Mouse (Mus musculus) forebrain, embryonic 11.5 days (tissue): ENCODE results near the gene Grasp. TPM values are rescaled to one million over a fixed set of nuclear protein-coding genes. Genes with fewer than 3 reads are reported as not detected.

ENCODE experiments used
- ATAC-seq: fragments of 200-750 bp; cut with Nextera tagmentation; replicated peaks from 2 replicates; pipeline ENCODE4 v1.8.0; 2017; ENCODE audit warnings: moderate TSS enrichment; ENCODE audit not compliant: low FRiP score
- DNase-seq: peaks from one replicate; pipeline ENCODE4 v3.0.0-alpha.2; 2017; ENCODE audit warnings: low spot score
- H3K27ac ChIP-seq: fragments of 300-500 bp; sonication (generic); 2 replicates; pipeline ENCODE4 v1.5.1; 2014; ENCODE audit warnings: low read depth, low read length
- H3K27me3 ChIP-seq: fragments of 300-500 bp; sonication (generic); 2 replicates; pipeline ENCODE4 v1.6.1; 2014; ENCODE audit warnings: mild to moderate bottlenecking, low read length, mixed read lengths; ENCODE audit not compliant: control insufficient read depth, insufficient read depth
- H3K36me3 ChIP-seq: fragments of 300-500 bp; sonication (generic); 2 replicates; pipeline ENCODE4 v1.6.1; 2014; ENCODE audit warnings: mild to moderate bottlenecking, low read length, moderate library complexity, mixed read lengths; ENCODE audit not compliant: control insufficient read depth, insufficient read depth
- H3K4me1 ChIP-seq: fragments of 300-500 bp; sonication (generic); replicated peaks from 2 replicates; pipeline ENCODE4 v1.6.1; 2014; ENCODE audit warnings: low read length, mixed read lengths; ENCODE audit not compliant: control insufficient read depth, insufficient read depth
- H3K4me2 ChIP-seq: fragments of 300-500 bp; sonication (generic); 2 replicates; pipeline ENCODE4 v1.6.1; 2014; ENCODE audit warnings: low read depth, mild to moderate bottlenecking, low read length, moderate library complexity, mixed read lengths; ENCODE audit not compliant: severe bottlenecking
- H3K4me3 ChIP-seq: fragments of 300-500 bp; sonication (generic); 2 replicates; pipeline ENCODE4 v1.5.1; 2014; ENCODE audit warnings: low read depth, low read length
- H3K9ac ChIP-seq: fragments of 300-500 bp; sonication (generic); 2 replicates; pipeline ENCODE4 v1.6.1; 2014; ENCODE audit warnings: low read length
- H3K9me3 ChIP-seq: fragments of 300-500 bp; sonication (generic); 2 replicates; pipeline ENCODE4 v1.6.1; 2016; ENCODE audit warnings: low read length, mixed read lengths; ENCODE audit not compliant: control insufficient read depth
- WGBS: fragments of 180-500 bp; shearing (Covaris S2); extraction: QIAGEN DNeasy Blood & Tissue Kit; methylation state at CpG from one replicate; pipeline ENCODE4 v1.1.7; 2014; 5-methylcytosine and 5-hydroxymethylcytosine counted together
- polyA plus RNA-seq: library from polyadenylated mRNA; unstranded; fragments of >200 nt; fragmentation: Nextera tagmentation; extraction: Ambion mirVana; gene quantifications from 2 replicates; pipeline ENCODE4 v1.2.1, GENCODE M21; 2014

Grasp gene
- polyA plus RNA-seq, 1 experiment from 2014 or later, result 4.6 TPM

- DNase-seq (no peak), ATAC-seq (no peak)
- whole genome bisulfite sequencing, result 92% methylated on average over 14 of the region's 14 CpGs
- H3K4me2 ChIP-seq, result no peak overlapping the region
- H3K4me1 ChIP-seq, result no peaks in the 10 kb centered on the region
- H3K27me3 ChIP-seq, result no peaks in the 10 kb centered on the region
- H3K9me3 ChIP-seq, result no peaks in the 10 kb centered on the region
- no peak overlapping the region for H3K9ac ChIP-seq
- peaks cover 3% of the 10 kb centered on the region; the same call in 1 of the 2 replicates for H3K36me3 ChIP-seq
- no peak overlapping the region for H3K4me3 ChIP-seq
- H3K27ac ChIP-seq, result no peak overlapping the region
These were observed 12.9 kb upstream of the Grasp start for GRCm38 (mm10) chr15:101210998-101211613.

DNA sequence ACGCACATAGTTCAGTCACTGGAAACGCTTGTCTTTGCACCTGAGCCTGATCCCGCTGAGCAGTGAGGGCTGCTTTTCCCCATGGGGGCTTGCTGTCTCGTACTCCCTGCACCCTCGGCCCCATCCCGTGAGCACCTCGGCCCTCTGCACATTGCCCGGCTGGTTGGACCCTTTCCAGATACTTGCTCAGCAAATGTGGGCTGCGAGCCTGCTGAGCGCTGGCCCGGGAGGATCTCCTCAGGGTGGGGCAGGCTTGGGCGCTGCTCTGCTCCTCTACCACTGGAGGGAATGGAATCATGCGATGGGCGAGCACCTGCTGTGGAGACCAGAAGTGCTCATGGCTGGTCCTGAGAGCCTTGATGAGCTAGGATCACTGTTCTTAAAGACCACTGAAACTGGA is 11.6 kb upstream of the Grasp start:
- DNase-seq, result no peak
- no peak for ATAC-seq
- no peak overlapping the region for H3K9ac ChIP-seq

DNA sequence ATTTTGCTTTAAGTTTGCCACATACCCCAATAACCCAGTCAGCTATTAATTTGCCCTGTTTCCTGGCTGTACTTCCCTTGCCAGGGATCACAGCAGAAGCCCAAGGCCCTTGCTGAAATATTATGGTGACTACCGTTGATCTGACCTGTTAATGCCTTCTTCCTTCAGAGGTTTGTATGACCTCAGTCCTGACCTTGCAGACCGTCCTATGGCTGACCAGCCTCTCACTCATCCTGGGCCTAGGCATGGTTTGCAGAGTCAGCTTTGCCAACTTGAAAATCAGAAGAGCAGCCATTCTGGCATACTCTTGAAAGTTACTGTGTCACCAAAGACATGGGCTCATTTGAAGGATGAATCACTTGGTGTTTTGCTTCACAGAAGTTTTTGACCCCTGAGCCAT is 8.9 kb upstream of the Grasp start:
- H3K27ac ChIP-seq, result no peak overlapping the region
- ATAC-seq, result no peak
- no peak overlapping the region for H3K4me3 ChIP-seq
- DNase-seq, result no peak
- 78% methylated on average over 2 of the region's 2 CpGs for WGBS
- no peaks in the 10 kb centered on the region for H3K4me1 ChIP-seq
- H3K9me3 ChIP-seq, result no peaks in the 10 kb centered on the region
- no peak overlapping the region for H3K9ac ChIP-seq
- peaks cover 3% of the 10 kb centered on the region; the same call in 1 of the 2 replicates for H3K36me3 ChIP-seq
- no peaks in the 10 kb centered on the region for H3K27me3 ChIP-seq
- no peak overlapping the region for H3K4me2 ChIP-seq

More for the DNA sequence above, 11.6 kb upstream of the Grasp start:
- Histone ChIP-seq H3K27ac (no peak overlapping the region), H3K9me3 (no peaks in the 10 kb centered on the region), H3K4me3 (no peak overlapping the region), H3K4me2 (no peak overlapping the region), H3K4me1 (no peaks in the 10 kb centered on the region), H3K36me3 (peaks cover 3% of the 10 kb centered on the region; the same call in 1 of the 2 replicates), H3K27me3 (no peaks in the 10 kb centered on the region)
- 93% methylated on average over 14 of the region's 14 CpGs for WGBS

DNA sequence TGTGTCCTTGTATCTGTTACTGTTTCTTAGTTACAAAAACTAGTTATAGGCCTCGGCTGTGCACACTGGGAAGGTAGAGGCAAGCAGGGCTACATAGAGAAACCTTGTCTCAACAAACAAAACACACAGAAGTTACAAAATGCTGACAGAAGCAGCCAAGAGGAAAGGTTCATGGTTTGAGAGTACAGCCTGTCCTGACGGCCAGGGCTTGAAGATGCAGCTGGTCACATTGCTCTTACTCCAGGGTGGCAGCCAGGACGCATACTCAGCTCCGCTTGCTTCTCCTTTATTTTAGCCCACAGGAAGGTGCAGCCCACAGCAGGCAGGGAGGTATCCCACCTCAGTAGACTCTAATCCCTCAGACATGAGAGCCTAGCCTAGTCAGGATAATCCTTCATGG is 8.0 kb upstream of the Grasp start:
- Histone ChIP-seq H3K4me2 (no peak overlapping the region), H3K27ac (no peak overlapping the region), H3K27me3 (no peaks in the 10 kb centered on the region), H3K36me3 (peaks cover 3% of the 10 kb centered on the region; the same call in 1 of the 2 replicates), H3K4me3 (no peak overlapping the region), H3K4me1 (no peaks in the 10 kb centered on the region; the same call in 1 of the 2 replicates), H3K9ac (no peak overlapping the region), H3K9me3 (no peaks in the 10 kb centered on the region)
- 71% methylated on average over 4 of the region's 4 CpGs for WGBS
- ATAC-seq (no peak), DNase-seq (no peak)

GRCm38 (mm10) chr15:101220905-101221297 is 3.1 kb upstream of the Grasp start:
- peak overlapping the region; percentile 87 for H3K27ac ChIP-seq
- peaks cover 7% of the 10 kb centered on the region for H3K27me3 ChIP-seq
- peak overlapping the region; percentile 48 for H3K4me2 ChIP-seq
- peak; percentile 84 for DNase-seq
- WGBS, result 3% methylated on average over 8 of the region's 8 CpGs
- H3K4me3 ChIP-seq, result no peak overlapping the region
- H3K9me3 ChIP-seq, result no peaks in the 10 kb centered on the region
- peak; percentile 65 for ATAC-seq
- peaks cover 33% of the 10 kb centered on the region; the same call in 1 of the 2 replicates for H3K4me1 ChIP-seq
- peak overlapping the region; percentile 47; the same call in 1 of the 2 replicates for H3K9ac ChIP-seq
- no peaks in the 10 kb centered on the region for H3K36me3 ChIP-seq

DNA sequence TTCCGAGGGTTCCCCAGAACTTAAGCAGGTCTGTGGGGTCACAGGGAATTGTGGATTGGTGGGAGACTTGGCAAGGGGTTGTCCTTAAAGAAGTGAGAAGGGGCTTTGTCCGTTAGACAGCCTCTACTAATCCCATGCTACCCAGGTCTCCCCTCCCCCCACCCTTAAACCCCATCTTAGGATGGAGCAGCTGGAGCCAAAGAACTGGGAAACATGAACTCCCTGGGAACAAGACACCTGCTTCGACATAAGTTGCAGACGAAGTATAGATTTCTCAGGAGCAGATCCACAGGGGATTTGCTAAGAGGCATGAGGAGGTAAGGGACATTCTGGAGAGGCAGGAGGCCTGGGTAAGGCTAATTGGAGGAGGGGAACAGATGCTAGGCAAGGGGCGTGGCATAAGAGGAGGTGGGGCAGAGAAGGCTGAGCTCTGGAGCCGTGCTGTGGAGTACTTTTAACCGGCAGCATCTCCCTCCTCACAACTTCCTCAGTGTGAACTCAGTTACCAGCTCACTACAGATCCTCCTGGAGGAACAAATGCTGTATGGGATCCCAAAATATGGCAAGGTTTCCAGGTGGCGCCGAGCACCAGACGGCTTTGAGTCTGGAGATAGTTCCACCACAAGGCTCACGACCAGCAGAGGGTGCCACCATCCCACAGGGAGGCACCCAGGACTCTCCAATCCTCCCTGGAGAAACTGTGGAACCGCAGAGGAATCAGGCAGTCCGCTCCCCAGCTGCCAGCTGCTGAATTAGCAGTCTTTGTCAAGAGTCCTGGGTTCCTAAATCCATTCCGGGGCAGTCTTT is 2.5 kb upstream of the Grasp start:
- Histone ChIP-seq H3K27ac (peak overlapping the region; percentile 87), H3K36me3 (no peaks in the 10 kb centered on the region), H3K4me1 (peaks cover 33% of the 10 kb centered on the region; the same call in 1 of the 2 replicates), H3K4me2 (peak overlapping the region; percentile 48), H3K4me3 (peak overlapping the region; percentile 25), H3K9ac (peak overlapping the region; percentile 47), H3K9me3 (no peaks in the 10 kb centered on the region), H3K27me3 (peaks cover 7% of the 10 kb centered on the region)
- DNase-seq (peak; percentile 84), ATAC-seq (peak; percentile 74)
- 2% methylated on average over 14 of the region's 14 CpGs for WGBS

DNA sequence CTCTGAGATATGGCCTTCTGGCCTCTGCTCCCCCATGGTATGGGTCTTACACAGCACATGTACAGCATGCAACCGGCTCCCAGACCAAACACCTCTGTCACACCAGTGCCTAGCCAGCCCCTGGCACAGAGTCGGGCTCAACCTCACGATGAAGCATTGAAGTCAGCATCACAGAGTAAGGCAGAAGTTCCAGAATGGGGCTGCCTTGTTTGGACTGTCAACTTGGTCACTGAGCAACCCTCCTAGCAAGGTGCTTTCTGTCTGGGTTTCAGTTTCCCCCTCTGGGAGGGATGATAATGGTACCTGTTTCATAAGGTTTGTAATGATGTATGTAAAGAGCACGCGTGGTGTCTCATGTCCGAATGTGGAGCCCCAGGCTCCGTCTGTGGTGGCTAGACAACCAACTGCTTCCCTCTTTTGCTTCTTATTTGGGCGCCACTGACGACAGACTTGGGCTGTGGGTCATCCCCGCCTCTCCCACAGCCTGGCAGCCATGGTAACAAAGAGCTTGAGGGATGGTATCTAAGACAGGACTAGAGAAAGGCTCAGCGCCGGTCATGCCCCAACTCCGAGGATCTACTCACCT is 998 bp upstream of the Grasp start:
- Histone ChIP-seq H3K27ac (peak overlapping the region; percentile 15; the same call in 1 of the 2 replicates), H3K27me3 (peaks cover 7% of the 10 kb centered on the region), H3K4me2 (peak overlapping the region; percentile 8; the same call in 1 of the 2 replicates), H3K9me3 (no peaks in the 10 kb centered on the region), H3K4me3 (no peak overlapping the region), H3K4me1 (peaks cover 33% of the 10 kb centered on the region; the same call in 1 of the 2 replicates), H3K9ac (no peak overlapping the region), H3K36me3 (no peaks in the 10 kb centered on the region)
- WGBS, result 45% methylated on average over 13 of the region's 13 CpGs
- DNase-seq (no peak), ATAC-seq (no peak)

- H3K4me1 ChIP-seq, result peaks cover 33% of the 10 kb centered on the region; the same call in 1 of the 2 replicates
- peak overlapping the region; percentile 82 for H3K9ac ChIP-seq
- peak overlapping the region; percentile 77 for H3K4me3 ChIP-seq
- no peaks in the 10 kb centered on the region for H3K9me3 ChIP-seq
- peaks cover 7% of the 10 kb centered on the region for H3K27me3 ChIP-seq
- peak overlapping the region; percentile 97 for H3K4me2 ChIP-seq
- WGBS, result 10% methylated on average over 5 of the region's 5 CpGs
- no peak overlapping the region for H3K27ac ChIP-seq
- no peaks in the 10 kb centered on the region for H3K36me3 ChIP-seq
- ATAC-seq (0 out of 2 replicates have a peak, but pooled peaks have one; percentile 4), DNase-seq (peak; percentile 60)
These were observed 392 bp upstream of the Grasp start for GRCm38 (mm10) chr15:101223596-101223995.
